Mouse (Mus musculus): Measurements from ENCODE around the gene Apobec2. TPM values are rescaled to one million over a fixed set of nuclear protein-coding genes. Genes with fewer than 3 reads are reported as not detected.
A peak's percentile ranks its signal among the peaks of the same experiment; 100 is the strongest.

Gene Apobec2
- polyA plus RNA-seq, 1 experiment from 2014 or later = 0.93 TPM

GRCm38 (mm10) chr17:48431054-48431453, 1.7 kb downstream of the Apobec2 start:
- Histone ChIP-seq H3K9me3 (replicated peaks; ENCODE audit: low read length) (no peaks in the 10 kb centered on the region), H3K27ac (peak overlapping the region; percentile 5; the same call in 1 of the 2 replicates), H3K4me2 (ENCODE audit: low read length) (no peak overlapping the region), H3K9ac (ENCODE audit: low read depth, low read length) (no peak overlapping the region), H3K4me1 (replicated peaks; ENCODE audit: insufficient read depth, low read length) (peaks cover 24% of the 10 kb centered on the region), H3K4me3 (replicated peaks; ENCODE audit: low read depth, low read length) (no peak overlapping the region), H3K36me3 (ENCODE audit: insufficient read depth, low read length) (no peaks in the 10 kb centered on the region), H3K27me3 (ENCODE audit: insufficient read depth, low read length) (no peaks in the 10 kb centered on the region)
- DNase-seq (ENCODE audit: low spot score) = no peak
- WGBS = 57% methylated on average over 5 of the region's 5 CpGs
- ATAC-seq (replicated peaks; ENCODE audit: low FRiP score, low read depth) = no peak
- TF ChIP-seq CTCF (IDR thresholded peaks at IDR 0.05; ENCODE audit: low read depth) = no peak

- Histone ChIP-seq H3K36me3 (ENCODE audit: insufficient read depth, low read length) (no peaks in the 10 kb centered on the region), H3K4me2 (ENCODE audit: low read length) (no peak overlapping the region), H3K9me3 (replicated peaks; ENCODE audit: low read length) (no peaks in the 10 kb centered on the region), H3K27me3 (ENCODE audit: insufficient read depth, low read length) (no peaks in the 10 kb centered on the region), H3K4me3 (replicated peaks; ENCODE audit: low read depth, low read length) (no peak overlapping the region), H3K9ac (ENCODE audit: low read depth, low read length) (no peak overlapping the region), H3K4me1 (replicated peaks; ENCODE audit: insufficient read depth, low read length) (peaks cover 25% of the 10 kb centered on the region), H3K27ac (peak overlapping the region; percentile 36; the same call in 1 of the 2 replicates)
- no peak for TF ChIP-seq CTCF (IDR thresholded peaks at IDR 0.05; ENCODE audit: low read depth)
- ATAC-seq (replicated peaks; ENCODE audit: low FRiP score, low read depth) (no peak), DNase-seq (ENCODE audit: low spot score) (no peak)
- 20% methylated on average over 5 of the region's 5 CpGs for WGBS
These were observed 2.3 kb downstream of the Apobec2 start for GRCm38 (mm10) chr17:48430394-48430793.

GRCm38 (mm10) chr17:48427852-48428530, 4.7 kb downstream of the Apobec2 start:
- H3K4me1 ChIP-seq (replicated peaks; ENCODE audit: insufficient read depth, low read length) = peaks cover 30% of the 10 kb centered on the region
- peak; percentile 61 for DNase-seq (ENCODE audit: low spot score)
- H3K36me3 ChIP-seq (ENCODE audit: insufficient read depth, low read length) = no peaks in the 10 kb centered on the region
- H3K27me3 ChIP-seq (ENCODE audit: insufficient read depth, low read length) = no peaks in the 10 kb centered on the region
- peak; percentile 18; the same call in 1 of the 2 replicates for ATAC-seq (replicated peaks; ENCODE audit: low FRiP score, low read depth)
- H3K4me3 ChIP-seq (replicated peaks; ENCODE audit: low read depth, low read length) = no peak overlapping the region
- H3K9ac ChIP-seq (ENCODE audit: low read depth, low read length) = no peak overlapping the region
- no peak for TF ChIP-seq CTCF (IDR thresholded peaks at IDR 0.05; ENCODE audit: low read depth)
- 39% methylated on average over 11 of the region's 11 CpGs for WGBS
- H3K9me3 ChIP-seq (replicated peaks; ENCODE audit: low read length) = no peaks in the 10 kb centered on the region
- H3K4me2 ChIP-seq (ENCODE audit: low read length) = no peak overlapping the region
- H3K27ac ChIP-seq = peak overlapping the region; percentile 68

GRCm38 (mm10) chr17:48426991-48427750, 5.6 kb downstream of the Apobec2 start:
- ATAC-seq (replicated peaks; ENCODE audit: low FRiP score, low read depth) (0 out of 2 replicates have a peak, but pooled peaks have one; percentile 34), DNase-seq (ENCODE audit: low spot score) (no peak)
- Histone ChIP-seq H3K27me3 (ENCODE audit: insufficient read depth, low read length) (no peaks in the 10 kb centered on the region), H3K9me3 (replicated peaks; ENCODE audit: low read length) (no peaks in the 10 kb centered on the region), H3K27ac (peak overlapping the region; percentile 68), H3K4me1 (replicated peaks; ENCODE audit: insufficient read depth, low read length) (peaks cover 30% of the 10 kb centered on the region), H3K36me3 (ENCODE audit: insufficient read depth, low read length) (no peaks in the 10 kb centered on the region), H3K4me3 (replicated peaks; ENCODE audit: low read depth, low read length) (no peak overlapping the region), H3K9ac (ENCODE audit: low read depth, low read length) (0 out of 2 replicates have a peak overlapping the region, but pooled peaks have one; percentile 37), H3K4me2 (ENCODE audit: low read length) (no peak overlapping the region)
- WGBS = 43% methylated on average over 13 of the region's 13 CpGs
- no peak for TF ChIP-seq CTCF (IDR thresholded peaks at IDR 0.05; ENCODE audit: low read depth)

- Histone ChIP-seq H3K4me3 (replicated peaks; ENCODE audit: low read depth, low read length) (no peak overlapping the region), H3K4me2 (ENCODE audit: low read length) (no peak overlapping the region), H3K27ac (0 out of 2 replicates have a peak overlapping the region, but pooled peaks have one; percentile 15), H3K27me3 (ENCODE audit: insufficient read depth, low read length) (no peaks in the 10 kb centered on the region), H3K4me1 (replicated peaks; ENCODE audit: insufficient read depth, low read length) (peaks cover 25% of the 10 kb centered on the region), H3K36me3 (ENCODE audit: insufficient read depth, low read length) (no peaks in the 10 kb centered on the region), H3K9ac (ENCODE audit: low read depth, low read length) (no peak overlapping the region), H3K9me3 (replicated peaks; ENCODE audit: low read length) (no peaks in the 10 kb centered on the region)
- 33% methylated on average over 9 of the region's 9 CpGs for WGBS
- ATAC-seq (replicated peaks; ENCODE audit: low FRiP score, low read depth) (no peak), DNase-seq (ENCODE audit: low spot score) (no peak)
- TF ChIP-seq CTCF (IDR thresholded peaks at IDR 0.05; ENCODE audit: low read depth) = no peak
These were observed 6.7 kb downstream of the Apobec2 start for GRCm38 (mm10) chr17:48425823-48426612.

- WGBS = 76% methylated on average over 9 of the region's 9 CpGs
- ATAC-seq (replicated peaks; ENCODE audit: low FRiP score, low read depth) (peak; percentile 57), DNase-seq (ENCODE audit: low spot score) (no peak)
- H3K36me3 ChIP-seq (ENCODE audit: insufficient read depth, low read length) = no peaks in the 10 kb centered on the region
- H3K4me2 ChIP-seq (ENCODE audit: low read length) = no peak overlapping the region
- peaks cover 20% of the 10 kb centered on the region for H3K4me1 ChIP-seq (replicated peaks; ENCODE audit: insufficient read depth, low read length)
- H3K27ac ChIP-seq = 0 out of 2 replicates have a peak overlapping the region, but pooled peaks have one; percentile 6
- no peaks in the 10 kb centered on the region for H3K9me3 ChIP-seq (replicated peaks; ENCODE audit: low read length)
- H3K27me3 ChIP-seq (ENCODE audit: insufficient read depth, low read length) = no peaks in the 10 kb centered on the region
- no peak overlapping the region for H3K9ac ChIP-seq (ENCODE audit: low read depth, low read length)
- TF ChIP-seq CTCF (IDR thresholded peaks at IDR 0.05; ENCODE audit: low read depth) = no peak
- H3K4me3 ChIP-seq (replicated peaks; ENCODE audit: low read depth, low read length) = no peak overlapping the region
These were observed 8.5 kb downstream of the Apobec2 start for GRCm38 (mm10) chr17:48424237-48424636.
